Mouse (Mus musculus) kidney, adult 18-20 months (tissue): ENCODE data around the gene Gm436.

Experiments
- DNase-seq: peaks from one replicate; pipeline ENCODE4 v3.0.0; 2021

Gm436 gene

DNA sequence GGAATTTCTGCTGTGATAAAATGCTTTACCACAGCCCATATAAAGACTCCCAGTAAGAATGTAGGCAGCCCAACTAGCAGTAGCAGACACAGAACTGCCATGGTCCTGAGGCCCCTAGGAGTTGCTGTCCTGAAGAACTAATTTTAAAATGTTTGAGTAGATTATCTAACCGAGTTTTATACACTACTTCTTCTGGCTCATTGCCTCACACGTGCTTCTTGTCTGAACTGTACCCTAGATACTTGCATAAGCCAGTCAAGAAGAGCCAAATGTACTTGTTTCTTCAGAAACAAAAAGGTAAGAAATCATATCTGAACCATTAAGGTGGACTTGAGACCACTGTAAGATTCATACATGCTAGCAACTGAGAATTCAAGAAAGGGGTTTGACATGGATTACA, at the start of gene Gm436:
Gm436 (minus strand) TSS at position 101 of the 400 bp plus-strand sequence.
- DNase-seq, result no peak

DNA sequence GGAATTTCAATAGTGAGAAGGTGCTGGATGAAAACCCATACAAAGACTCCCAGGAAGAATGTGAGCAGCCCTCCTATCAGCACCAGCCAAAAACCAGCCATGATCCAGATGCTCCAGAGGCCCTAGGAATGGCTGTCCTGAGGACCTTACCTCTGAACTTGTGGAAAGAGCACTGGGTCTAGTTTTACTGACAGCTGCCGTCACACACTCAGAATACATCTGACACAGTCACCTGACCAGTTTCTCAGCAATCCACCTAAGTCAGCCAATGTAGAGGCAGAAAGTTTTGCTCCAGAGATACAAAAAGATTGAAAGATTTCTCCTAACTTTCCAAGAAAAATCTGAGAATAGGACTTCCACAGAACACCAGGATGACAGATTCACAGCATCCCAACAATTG, 35.1 kb upstream of the Gm436 start, which contains the start of gene Gm13178:
Gm13178 (minus strand) TSS at position 101 of the 400 bp plus-strand sequence.
- no peak for DNase-seq

DNA sequence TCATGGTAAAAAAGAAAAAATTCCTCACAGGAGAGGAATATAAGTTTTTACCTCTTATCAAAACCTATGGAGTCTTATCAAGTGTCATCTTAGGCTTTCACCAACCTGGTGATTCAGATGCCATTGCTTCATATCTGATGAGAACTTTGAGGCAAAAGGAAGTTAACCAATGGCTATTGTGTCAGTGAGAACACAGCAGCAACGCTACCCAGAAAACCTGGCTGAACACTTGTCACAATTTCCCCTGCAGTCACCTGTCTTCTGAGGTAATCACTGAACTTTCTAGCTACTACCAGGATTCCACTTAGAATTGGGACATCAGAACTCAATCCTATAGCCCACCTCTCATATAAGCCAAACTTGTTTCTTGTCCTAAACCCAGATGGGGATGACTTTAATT, 33.5 kb upstream of the Gm436 start:
- no peak for DNase-seq

- DNase-seq, result no peak
These were observed 32.1 kb upstream of the Gm436 start for GRCm38 (mm10) chr4:144718288-144718687.

GRCm38 (mm10) chr4:144638263-144638662, 47.9 kb downstream of the Gm436 start:
- DNase-seq, result no peak
